Mouse (Mus musculus) spleen, adult 18-20 months (tissue): ENCODE data around the gene Apeh.

Source experiments
- DNase-seq, 2 experiments: peaks; one replicate each; pipeline ENCODE4 v3.0.0; 2022; ENCODE audit warnings: mixed read lengths in 2 of 2

Apeh gene

DNA sequence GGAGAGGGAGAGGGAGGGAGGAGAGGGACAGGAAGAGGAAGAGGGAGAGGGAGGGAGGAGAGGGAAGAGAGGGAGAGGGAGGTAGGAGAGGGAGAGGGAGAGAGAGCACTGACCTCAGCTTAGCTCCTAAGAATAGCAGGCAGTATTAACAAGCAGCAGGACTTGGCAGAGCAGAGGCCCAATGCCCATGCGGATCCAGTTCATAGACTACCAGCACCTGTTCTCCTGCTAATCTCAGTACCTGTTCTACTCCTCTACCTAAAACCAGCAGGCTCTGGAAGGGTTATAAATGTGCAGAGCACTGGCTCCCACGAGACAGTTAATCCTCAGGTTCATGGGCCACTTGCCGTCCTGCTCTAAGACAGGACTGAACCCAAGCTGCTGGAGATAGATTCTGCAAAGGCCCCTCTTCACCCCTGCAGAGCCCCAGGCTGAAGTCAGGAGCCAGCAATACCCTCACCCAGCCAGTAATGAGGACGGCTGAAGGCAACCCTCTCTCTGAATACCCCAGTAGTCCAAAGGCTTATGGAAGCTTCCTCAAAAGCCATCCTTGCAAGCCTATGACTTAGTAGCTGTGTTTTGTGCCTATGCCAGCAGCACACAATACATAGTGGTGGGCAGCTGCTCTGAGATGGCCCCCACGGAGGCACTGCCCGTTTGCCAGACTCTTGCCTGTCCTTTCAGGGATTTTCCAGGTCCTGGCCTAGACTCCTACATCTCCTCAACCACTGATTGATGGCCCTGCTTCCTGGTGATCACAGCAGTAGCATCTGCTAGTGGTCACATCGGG, 21.1 kb downstream of the Apeh start:
- DNase-seq: no peak

- no peak for DNase-seq
These were observed 21.9 kb downstream of the Apeh start for GRCm38 (mm10) chr9:108072481-108072924.

- no peak for DNase-seq
These were observed 22.6 kb downstream of the Apeh start for GRCm38 (mm10) chr9:108071801-108072200.

GRCm38 (mm10) chr9:108069529-108069928, 24.9 kb downstream of the Apeh start:
- DNase-seq: no peak

- DNase-seq: no peak
These were observed 25.4 kb downstream of the Apeh start for GRCm38 (mm10) chr9:108069007-108069406.

DNA sequence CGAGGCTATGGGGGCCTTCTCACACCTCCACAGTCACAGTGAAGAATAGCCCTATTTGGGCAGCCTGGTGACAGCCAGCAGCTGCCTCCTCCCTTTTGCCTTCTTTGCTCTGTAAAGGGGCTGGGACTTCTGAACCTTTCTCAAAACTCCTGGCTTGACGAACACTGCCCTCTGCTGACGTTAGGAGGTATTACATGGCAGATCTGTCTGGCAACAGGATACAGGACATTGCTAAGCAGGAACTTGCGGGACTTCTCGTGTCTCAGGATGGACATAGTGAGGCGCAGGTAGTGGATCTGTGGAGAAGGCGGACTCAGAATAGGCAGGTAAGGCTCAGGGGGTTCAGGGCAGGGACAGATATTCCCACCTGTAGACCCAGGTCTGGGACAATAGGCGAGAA, 26.5 kb downstream of the Apeh start:
- DNase-seq: peak; percentile 47 to 77

GRCm38 (mm10) chr9:108067199-108067598, 27.2 kb downstream of the Apeh start:
- no peak for DNase-seq

GRCm38 (mm10) chr9:108065491-108066011, 28.9 kb downstream of the Apeh start:
- peak in 1 of 2 experiments; percentile 47 for DNase-seq

- no peak for DNase-seq
These were observed 31.0 kb downstream of the Apeh start for GRCm38 (mm10) chr9:108063361-108063760.

DNA sequence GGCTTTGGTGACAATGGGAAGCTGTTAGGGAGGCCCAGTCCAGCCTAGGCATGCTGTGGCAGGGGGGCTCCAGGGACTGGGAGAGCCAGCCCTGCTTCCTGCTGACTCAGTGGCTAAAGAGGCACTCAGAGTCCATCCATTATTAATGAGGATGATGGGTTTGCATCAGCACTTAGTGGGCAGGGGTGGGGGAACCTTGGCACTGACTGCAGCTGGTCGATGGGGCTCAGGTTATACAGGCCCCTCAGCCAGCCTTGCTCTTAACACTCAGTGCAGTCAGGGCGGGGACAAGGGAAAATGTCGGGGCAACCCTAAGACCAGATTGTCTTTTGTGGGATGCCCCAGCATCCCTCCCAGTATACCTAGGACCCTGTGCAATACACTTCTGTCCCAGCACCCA, 32.3 kb downstream of the Apeh start:
- DNase-seq: no peak

GRCm38 (mm10) chr9:108058291-108058690, 36.1 kb downstream of the Apeh start:
- DNase-seq: no peak

- DNase-seq: no peak
These were observed 37.2 kb downstream of the Apeh start for GRCm38 (mm10) chr9:108057262-108057562.

- DNase-seq: no peak
These were observed 37.8 kb downstream of the Apeh start for GRCm38 (mm10) chr9:108056361-108057261.

DNA sequence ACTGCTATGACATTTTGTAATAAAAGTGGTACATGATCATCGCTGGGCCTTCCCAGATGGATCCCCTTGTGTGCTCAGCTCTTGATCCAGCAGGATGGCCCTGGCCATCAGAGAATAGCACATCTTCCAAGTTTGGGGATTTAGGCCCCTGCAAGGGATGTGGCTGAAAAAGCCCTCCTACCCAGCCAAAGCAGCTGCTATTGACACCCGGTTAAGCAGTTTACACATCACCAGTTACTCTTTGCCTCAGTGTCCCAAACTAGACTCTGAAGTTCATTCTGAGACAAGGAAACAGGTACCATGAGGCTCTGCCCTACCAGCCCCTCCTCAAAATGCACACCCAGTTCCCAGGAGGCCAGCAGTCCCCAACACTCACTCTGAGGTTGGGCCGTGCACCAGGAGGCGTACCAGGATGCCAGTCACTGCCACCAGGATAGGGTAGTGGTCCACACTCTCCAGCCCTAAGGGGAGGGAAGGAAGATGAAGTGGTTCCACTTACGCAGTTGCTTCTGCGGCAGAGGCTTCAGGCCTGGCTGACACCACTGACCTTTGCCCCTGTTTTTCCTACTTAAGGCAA, 38.7 kb downstream of the Apeh start:
- no peak for DNase-seq

DNA sequence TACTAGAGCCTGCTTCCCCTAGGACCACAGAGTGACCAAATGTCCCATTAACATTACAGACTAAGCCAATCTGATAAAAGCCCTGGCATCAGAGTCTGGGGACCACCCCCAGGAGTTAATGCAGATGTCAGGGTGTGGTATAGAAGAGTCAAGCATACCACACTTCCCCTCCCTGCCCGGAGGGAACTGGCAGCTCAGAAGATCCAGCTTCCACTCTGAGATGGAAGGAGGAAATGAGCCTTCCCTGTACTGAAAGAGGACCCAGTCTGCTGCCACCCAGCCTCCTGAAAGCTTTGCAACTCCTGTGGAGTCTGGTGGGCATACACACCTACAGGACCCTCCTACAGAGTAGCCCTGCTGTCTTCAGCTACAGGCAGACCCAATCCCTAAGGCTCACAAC, 39.3 kb downstream of the Apeh start:
- DNase-seq: no peak

DNA sequence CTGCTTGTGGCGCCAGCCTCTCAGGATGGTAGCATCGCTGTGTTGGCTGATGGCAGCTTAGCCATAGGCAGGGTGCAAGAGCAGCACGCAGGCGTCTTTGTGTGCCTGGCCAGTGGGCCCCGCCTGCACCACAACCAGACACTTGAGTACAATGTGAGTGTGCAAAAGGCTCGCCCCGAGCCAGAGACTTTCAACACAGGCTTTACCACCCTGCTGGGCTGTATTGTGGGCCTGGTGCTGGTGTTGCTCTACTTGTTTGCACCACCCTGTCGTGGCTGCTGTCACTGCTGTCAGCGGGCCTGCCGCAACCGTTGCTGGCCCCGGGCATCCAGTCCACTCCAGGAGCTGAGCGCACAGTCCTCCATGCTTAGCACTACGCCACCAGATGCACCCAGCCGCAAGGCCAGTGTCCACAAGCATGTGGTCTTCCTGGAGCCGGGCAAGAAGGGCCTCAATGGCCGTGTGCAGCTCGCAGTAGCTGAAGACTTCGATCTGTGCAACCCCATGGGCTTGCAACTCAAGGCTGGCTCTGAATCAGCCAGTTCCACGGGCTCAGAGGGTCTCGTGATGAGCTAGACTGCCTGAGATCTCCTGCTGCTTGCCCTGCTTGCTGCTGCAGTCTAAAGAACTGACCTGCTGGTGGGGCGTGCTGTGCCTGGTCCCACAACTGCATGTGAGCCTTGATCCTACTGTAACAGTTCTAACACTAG, 39.9 kb downstream of the Apeh start:
- DNase-seq: no peak

DNA sequence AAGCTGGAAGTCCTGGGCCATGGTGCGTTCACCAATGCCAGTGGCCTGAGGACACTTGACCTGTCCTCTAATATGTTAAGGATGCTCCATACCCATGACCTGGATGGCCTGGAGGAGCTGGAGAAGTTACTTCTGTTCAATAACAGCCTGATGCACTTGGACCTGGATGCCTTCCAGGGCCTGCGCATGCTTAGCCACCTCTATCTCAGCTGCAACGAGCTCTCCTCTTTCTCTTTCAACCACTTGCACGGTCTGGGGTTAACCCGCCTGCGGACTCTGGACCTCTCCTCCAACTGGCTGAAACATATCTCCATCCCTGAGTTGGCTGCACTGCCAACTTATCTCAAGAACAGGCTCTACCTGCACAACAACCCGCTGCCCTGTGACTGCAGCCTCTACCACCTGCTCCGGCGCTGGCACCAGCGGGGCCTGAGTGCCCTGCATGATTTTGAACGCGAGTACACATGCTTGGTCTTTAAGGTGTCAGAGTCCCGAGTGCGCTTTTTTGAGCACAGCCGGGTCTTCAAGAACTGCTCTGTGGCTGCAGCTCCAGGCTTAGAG, 40.7 kb downstream of the Apeh start:
- DNase-seq: no peak

DNA sequence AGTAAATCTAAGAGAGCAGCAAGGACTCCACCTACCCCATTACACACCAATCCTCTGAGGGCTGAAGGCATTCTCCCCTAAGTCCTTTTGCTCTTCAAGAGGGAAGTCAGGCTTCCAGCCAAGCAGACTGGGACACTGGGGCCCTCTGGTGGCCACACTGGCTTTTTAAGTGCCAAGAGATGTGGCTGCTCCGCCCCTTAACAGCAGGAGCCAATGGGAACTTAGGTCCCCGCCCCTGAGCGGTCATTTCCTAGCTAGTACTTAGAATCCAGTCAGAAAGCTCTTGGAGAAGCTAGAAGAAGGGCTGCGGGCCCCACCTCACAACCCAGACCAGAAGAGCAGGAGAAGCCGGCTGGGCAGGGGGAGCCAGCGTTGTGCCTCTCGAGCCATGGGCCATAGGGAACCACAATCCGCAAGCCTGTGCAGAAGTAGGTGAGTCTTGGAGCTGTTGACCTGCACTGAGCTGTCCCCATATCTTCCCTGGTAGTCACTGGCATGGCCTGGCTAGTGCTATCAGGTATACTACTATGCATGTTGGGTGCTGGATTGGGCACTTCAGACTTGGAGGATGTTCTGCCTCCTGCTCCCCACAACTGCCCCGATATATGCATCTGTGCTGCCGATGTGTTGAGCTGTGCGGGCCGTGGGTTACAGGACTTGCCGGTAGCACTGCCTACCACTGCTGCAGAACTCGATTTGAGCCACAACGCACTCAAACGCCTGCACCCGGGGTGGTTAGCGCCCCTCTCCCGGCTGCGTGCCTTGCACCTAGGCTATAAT, 41.3 kb downstream of the Apeh start, which contains the start of gene Amigo3:
Gene Amigo3 (plus strand): TSS at position 275 of the 780 bp plus-strand sequence.
- peak; percentile 90 to 96 for DNase-seq

DNA sequence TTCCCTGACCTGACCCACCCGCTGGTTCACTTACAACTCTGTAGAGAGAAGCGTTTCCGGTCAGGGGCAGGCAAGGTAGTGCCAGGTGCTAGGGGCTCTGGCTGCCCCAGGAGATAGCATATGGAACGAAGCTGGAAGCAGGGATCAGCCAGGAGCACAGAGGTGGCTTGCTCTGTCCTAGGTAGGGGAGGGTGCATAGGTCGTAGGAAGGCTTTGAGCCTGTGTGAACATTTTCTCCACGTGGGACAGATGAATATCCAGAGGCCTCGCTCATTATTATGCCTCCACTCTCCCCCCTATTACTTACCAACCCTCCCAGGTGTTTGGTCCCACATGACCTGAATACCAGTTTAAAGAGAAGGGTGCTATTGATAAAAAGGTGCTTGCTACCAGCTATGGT, 42.0 kb downstream of the Apeh start:
- DNase-seq: no peak

- DNase-seq: no peak
These were observed 42.5 kb downstream of the Apeh start for GRCm38 (mm10) chr9:108051931-108052220.

DNA sequence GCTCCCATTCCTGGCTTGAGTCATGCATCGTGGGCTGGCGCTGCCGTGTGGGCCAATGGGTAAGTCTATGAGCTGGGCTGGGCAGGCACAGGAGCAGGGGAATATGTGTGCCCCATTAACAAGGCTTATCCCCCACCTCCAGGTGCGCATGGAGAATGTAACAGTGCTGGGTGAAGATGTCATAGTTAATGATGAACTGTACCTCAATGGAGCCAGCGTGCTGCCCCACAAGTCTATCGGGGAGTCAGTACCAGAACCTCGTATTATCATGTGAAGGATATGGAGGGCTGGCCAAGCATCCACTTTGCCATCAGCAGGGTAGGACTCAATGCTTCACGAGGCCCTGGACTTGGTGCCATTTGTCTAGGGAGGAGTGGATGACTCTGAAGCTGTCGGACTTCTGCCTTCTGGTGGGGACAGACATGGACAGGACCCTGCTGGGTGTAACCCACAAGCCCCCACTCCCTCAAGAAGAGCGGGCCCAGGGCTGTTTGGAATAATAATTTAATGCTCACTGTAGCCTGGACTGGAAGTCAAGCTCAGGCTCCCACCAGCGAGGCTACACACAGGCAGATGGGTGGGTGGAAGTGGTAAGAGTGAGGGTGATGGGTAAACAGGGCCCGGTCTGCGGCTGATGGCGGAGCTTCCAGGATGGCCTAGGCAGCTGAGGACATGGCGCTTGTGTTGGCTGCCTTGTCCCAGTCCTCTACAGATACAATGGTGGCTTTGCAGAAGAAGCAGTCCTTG, 43.0 kb downstream of the Apeh start:
- no peak for DNase-seq
